Mouse (Mus musculus): ENCODE results near the gene Trp53rka. TPM values are rescaled to one million over a fixed set of nuclear protein-coding genes. Genes with fewer than 3 reads are reported as not detected.

Trp53rka gene
- total and polyA plus RNA-seq, 3 experiments: 29.8 to 35.1 TPM; not detected in 1

DNA sequence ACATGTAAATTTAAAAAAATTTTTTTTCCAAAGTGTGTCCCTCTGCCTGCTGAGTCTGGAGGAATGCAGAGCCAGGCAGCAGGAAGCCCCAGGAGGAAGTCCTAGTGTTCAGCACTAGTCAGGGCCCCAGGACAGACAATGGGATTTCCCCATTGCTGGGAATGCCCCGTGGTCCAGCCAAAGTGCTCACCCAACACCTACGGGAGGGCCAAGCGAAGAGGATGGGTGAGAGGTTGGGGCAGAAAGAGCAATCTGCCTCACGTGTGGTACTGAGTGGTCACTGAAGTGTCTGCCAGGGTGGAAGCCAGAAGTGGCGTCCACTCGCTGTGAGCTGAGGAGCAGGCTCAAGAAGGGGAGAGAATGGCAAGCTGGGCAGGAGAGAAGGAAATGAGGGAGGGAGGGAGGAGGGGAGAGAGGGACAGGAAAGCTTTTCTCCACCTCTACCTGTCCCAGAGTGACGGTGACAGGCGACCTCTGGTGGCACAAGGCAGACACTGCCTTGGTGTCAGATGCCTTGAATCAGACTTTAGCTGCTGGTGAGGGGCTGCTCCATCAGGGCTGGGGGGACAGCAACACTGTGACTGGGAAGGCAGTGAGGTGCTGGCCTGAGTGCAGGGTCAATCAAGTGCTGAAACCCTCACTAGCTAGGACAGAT, 6.1 kb downstream of the Trp53rka start:
- peaks cover 0 to under 1% of the 10 kb centered on the region in 2 experiments; a peak in 1 of 4 replicates for H3K36me3 ChIP-seq (ENCODE audit: control insufficient read depth in 1 of 2, insufficient read depth in 2 of 2, low read length in 2 of 2)
- DNase-seq (ENCODE audit: low read depth, low spot score): peak; percentile 51
- no peak overlapping the region for H3K27ac ChIP-seq (ENCODE audit: control insufficient read depth, low read depth, low read length)
- TF ChIP-seq CTCF (IDR thresholded peaks at IDR 0.05 in 2 of 3, conservative IDR thresholded peaks at IDR 0.05 in 1 of 3; ENCODE audit: control insufficient read depth in 1 of 3, insufficient read depth in 1 of 3, low read depth in 2 of 3, low read length in 3 of 3, poor library complexity in 1 of 3, severe bottlenecking in 1 of 3): peak; percentile 86 to 91 (median 90)
- TF ChIP-seq SMC3 (IDR thresholded peaks at IDR 0.05; ENCODE audit: low read depth, low read length): peak; percentile 82
- no peak for TF ChIP-seq MEF2A (IDR thresholded peaks at IDR 0.05; ENCODE audit: extremely low read depth, insufficient replicate concordance, low read depth, low read length, poor library complexity, severe bottlenecking)
- no peak for TF ChIP-seq JUND (IDR thresholded peaks at IDR 0.05; ENCODE audit: low read depth, low read length)
- TF ChIP-seq RAD21 (IDR thresholded peaks at IDR 0.05; ENCODE audit: low read depth, low read length): peak; percentile 73
- TF ChIP-seq NRF1 (IDR thresholded peaks at IDR 0.05; ENCODE audit: insufficient read depth, low read depth, low read length, poor library complexity, severe bottlenecking): no peak
- TF ChIP-seq ZMIZ1 (IDR thresholded peaks at IDR 0.05; ENCODE audit: low read depth, low read length): no peak
- peak; percentile 52 for TF ChIP-seq ZC3H11A (IDR thresholded peaks at IDR 0.05; ENCODE audit: low read depth, low read length)
- TF ChIP-seq TBP (IDR thresholded peaks at IDR 0.05; ENCODE audit: low read depth, low read length): no peak
- peaks cover under 1% of the 10 kb centered on the region; the same call in 1 of the 2 replicates for H3K79me2 ChIP-seq (ENCODE audit: control insufficient read depth, insufficient read depth, low read length, poor library complexity)
- H3K27me3 ChIP-seq (ENCODE audit: control insufficient read depth in 1 of 2, insufficient read depth in 2 of 2, low read length in 2 of 2): no peaks in the 10 kb centered on the region
- H3K4me1 ChIP-seq (ENCODE audit: control insufficient read depth in 1 of 2, insufficient read depth in 2 of 2, low read length in 2 of 2): no peaks in the 10 kb centered on the region
- no peak overlapping the region for H3K4me3 ChIP-seq (ENCODE audit: control insufficient read depth in 1 of 2, insufficient read depth in 1 of 2, low read depth in 2 of 2, low read length in 2 of 2)
- H3K9me3 ChIP-seq (replicated peaks; ENCODE audit: insufficient read depth, low read length): no peaks in the 10 kb centered on the region
- H3K9ac ChIP-seq (ENCODE audit: control insufficient read depth, low read depth, low read length, poor library complexity, severe bottlenecking): no peak overlapping the region

DNA sequence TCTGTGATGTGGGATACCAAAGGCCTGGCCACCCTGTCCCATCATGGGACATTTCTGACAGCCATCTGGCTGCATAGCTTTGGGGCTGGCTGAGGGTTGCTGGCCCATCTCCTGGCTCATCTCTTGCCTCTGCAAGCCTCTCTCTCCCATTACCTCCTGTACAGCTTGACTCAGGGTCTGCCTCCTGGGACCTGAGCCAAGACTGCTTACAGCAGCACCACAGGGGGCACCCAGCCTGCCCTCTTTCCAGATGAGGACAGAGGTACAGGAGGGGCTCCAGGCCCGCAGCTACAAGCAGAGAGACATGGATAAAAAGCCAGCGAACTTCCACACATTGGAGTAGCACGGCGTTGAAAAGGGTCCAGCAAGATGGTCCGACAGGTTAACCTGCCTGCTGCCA, 6.7 kb downstream of the Trp53rka start:
- no peaks in the 10 kb centered on the region for H3K9me3 ChIP-seq (replicated peaks; ENCODE audit: insufficient read depth, low read length)
- no peaks in the 10 kb centered on the region for H3K4me1 ChIP-seq (ENCODE audit: control insufficient read depth in 1 of 2, insufficient read depth in 2 of 2, low read length in 2 of 2)
- H3K27me3 ChIP-seq (ENCODE audit: control insufficient read depth in 1 of 2, insufficient read depth in 2 of 2, low read length in 2 of 2): no peaks in the 10 kb centered on the region
- no peaks in the 10 kb centered on the region for H3K79me2 ChIP-seq (ENCODE audit: control insufficient read depth, insufficient read depth, low read length, poor library complexity)
- no peak for DNase-seq (ENCODE audit: low read depth, low spot score)
- no peaks in the 10 kb centered on the region; a peak in 1 of 4 replicates for H3K36me3 ChIP-seq (ENCODE audit: control insufficient read depth in 1 of 2, insufficient read depth in 2 of 2, low read length in 2 of 2)
- H3K4me3 ChIP-seq (ENCODE audit: control insufficient read depth in 1 of 2, insufficient read depth in 1 of 2, low read depth in 2 of 2, low read length in 2 of 2): no peak overlapping the region
- no peak overlapping the region for H3K27ac ChIP-seq (ENCODE audit: control insufficient read depth, low read depth, low read length)
- TF ChIP-seq GATA1 (IDR thresholded peaks at IDR 0.05; ENCODE audit: low read depth, low read length) (no peak), USF2 (IDR thresholded peaks at IDR 0.05; ENCODE audit: borderline replicate concordance in 1 of 2, insufficient read depth in 1 of 2, low read depth in 1 of 2, low read length in 2 of 2) (no peak), POLR2A (IDR thresholded peaks at IDR 0.05; ENCODE audit: control insufficient read depth in 1 of 2, insufficient read depth in 1 of 2, low read depth in 1 of 2, low read length in 2 of 2, poor library complexity in 1 of 2) (no peak), ELF1 (IDR thresholded peaks at IDR 0.05; ENCODE audit: low read depth, low read length) (no peak), BHLHE40 (IDR thresholded peaks at IDR 0.05; ENCODE audit: borderline replicate concordance, low read depth, low read length) (no peak), SMC3 (IDR thresholded peaks at IDR 0.05; ENCODE audit: low read depth, low read length) (no peak), E2F4 (IDR thresholded peaks at IDR 0.05; ENCODE audit: borderline replicate concordance, low read depth, low read length) (no peak), TBP (IDR thresholded peaks at IDR 0.05; ENCODE audit: low read depth, low read length) (no peak), ETS1 (IDR thresholded peaks at IDR 0.05; ENCODE audit: low read depth, low read length) (no peak), POLR2AphosphoS5 (IDR thresholded peaks at IDR 0.05; ENCODE audit: borderline replicate concordance, low read depth, low read length) (no peak), MAX (IDR thresholded peaks at IDR 0.05; ENCODE audit: low read length) (no peak), MAZ (IDR thresholded peaks at IDR 0.05; ENCODE audit: low read depth, low read length) (no peak), NRF1 (IDR thresholded peaks at IDR 0.05; ENCODE audit: insufficient read depth, low read depth, low read length, poor library complexity, severe bottlenecking) (no peak), USF1 (IDR thresholded peaks at IDR 0.05; ENCODE audit: low read depth, low read length) (no peak), UBTF (IDR thresholded peaks at IDR 0.05; ENCODE audit: borderline replicate concordance, insufficient read depth, low read depth, low read length) (no peak), KAT2A (conservative IDR thresholded peaks at IDR 0.05; ENCODE audit: low read depth, low read length) (no peak), MEF2A (IDR thresholded peaks at IDR 0.05; ENCODE audit: extremely low read depth, insufficient replicate concordance, low read depth, low read length, poor library complexity, severe bottlenecking) (no peak), HCFC1 (IDR thresholded peaks at IDR 0.05; ENCODE audit: low read depth, low read length) (no peak)
- no peak overlapping the region for H3K9ac ChIP-seq (ENCODE audit: control insufficient read depth, low read depth, low read length, poor library complexity, severe bottlenecking)

Measured in MEL (cell line).